Mouse (Mus musculus) inflammation-experienced regulatory T-cells, adult 6 months (primary cell): ENCODE measurements around the gene Ier5. TPM values are rescaled to one million over a fixed set of nuclear protein-coding genes. Genes with fewer than 3 reads are reported as not detected.

Experiments used
- ATAC-seq: one replicate; pipeline ENCODE4 v1.8.0; 2017
- polyA plus RNA-seq, 3 experiments: library from polyadenylated mRNA; unstranded; fragments of 100-300 nt; shearing (Covaris generic); gene quantifications; one replicate each; pipeline ENCODE4 v1.2.1; 2017

The Ier5 gene
- polyA plus RNA-seq = 10 to 100 TPM in 1 of 3 experiments, 1 to 10 TPM in 2; 6.6 to 12.8 (median 7.5) TPM

- peak; percentile 81 for ATAC-seq
Observed at GRCm38 (mm10) chr1:155099280-155099848, at the start of gene Ier5. Gene Ier5 (minus strand): TSS chr1:155099636.

GRCm38 (mm10) chr1:155147228-155147627 is 47.8 kb upstream of the Ier5 start:
- no peak for ATAC-seq

DNA sequence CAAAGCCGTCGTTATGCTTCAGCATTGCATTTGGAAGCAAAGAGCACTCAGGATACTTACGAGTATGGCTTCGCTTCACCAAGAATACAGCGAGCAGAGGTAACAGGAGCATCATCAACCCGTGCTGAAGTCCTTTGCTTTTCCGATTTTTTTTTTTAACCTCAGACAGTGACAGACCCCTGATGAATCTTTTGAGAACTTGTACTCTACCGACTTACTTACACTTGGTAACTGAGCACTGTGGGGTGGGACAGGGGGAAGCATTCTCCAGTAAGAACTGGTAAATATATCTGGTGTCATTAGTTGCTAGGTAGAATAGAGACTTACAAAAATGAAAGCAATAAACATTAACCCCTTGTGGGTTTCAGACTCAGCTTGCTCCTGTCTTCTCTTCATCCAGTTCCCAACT is 47.1 kb upstream of the Ier5 start, which contains the start of gene Mr1:
Gene Mr1, minus strand, starts transcription at position 243 of the 409 bp plus-strand sequence.
- peak; percentile 98 for ATAC-seq

DNA sequence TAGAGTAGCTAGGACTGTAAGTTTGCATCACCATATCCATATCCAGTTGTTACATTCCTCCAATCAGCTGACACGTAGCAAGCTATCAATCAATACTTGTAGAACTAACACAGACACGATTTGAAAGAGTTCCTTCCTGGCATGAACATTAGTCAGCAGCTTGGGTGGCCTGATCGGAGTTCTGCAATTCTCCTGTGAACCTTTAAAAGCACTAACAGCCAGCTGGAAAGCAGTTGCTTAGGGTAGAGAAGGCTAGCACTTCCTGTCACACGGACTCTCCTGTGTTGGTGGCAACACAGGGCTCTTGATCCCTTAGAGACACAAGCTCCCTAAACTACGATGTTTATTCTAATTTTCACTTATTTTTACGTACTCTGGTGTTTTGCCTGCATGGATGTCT is 46.2 kb upstream of the Ier5 start:
- peak; percentile 71 for ATAC-seq

- ATAC-seq = peak; percentile 94
Observed at GRCm38 (mm10) chr1:155140076-155140475, 40.6 kb upstream of the Ier5 start.

DNA sequence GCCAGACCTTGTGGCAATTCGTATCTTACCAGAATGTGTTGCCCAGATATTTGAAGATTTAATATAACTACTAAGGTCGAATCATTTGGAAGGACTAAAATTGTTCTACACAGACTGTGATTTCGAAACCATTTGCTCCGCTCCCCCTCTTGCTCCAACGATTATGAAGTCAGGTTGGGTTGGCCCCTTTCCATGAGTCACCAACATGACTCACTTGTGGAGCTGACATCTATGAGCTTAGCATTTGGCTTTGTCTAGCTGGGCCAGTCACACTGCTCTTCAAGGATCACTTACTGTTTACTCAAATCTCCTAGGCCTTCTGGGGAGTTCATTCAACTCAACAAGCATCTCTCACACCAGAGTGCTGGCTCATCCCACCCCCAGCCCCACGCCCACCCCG is 39.4 kb upstream of the Ier5 start:
- ATAC-seq = peak; percentile 55

- ATAC-seq = no peak
Observed at GRCm38 (mm10) chr1:155134866-155135265, 35.4 kb upstream of the Ier5 start.

GRCm38 (mm10) chr1:155127429-155127934 is 28.0 kb upstream of the Ier5 start:
- no peak for ATAC-seq

- ATAC-seq = no peak
Observed at GRCm38 (mm10) chr1:155126716-155127115, 27.3 kb upstream of the Ier5 start.

- ATAC-seq = no peak
Observed at GRCm38 (mm10) chr1:155124397-155124796, 25.0 kb upstream of the Ier5 start.

GRCm38 (mm10) chr1:155121977-155122939 is 22.8 kb upstream of the Ier5 start:
- peak; percentile 73 for ATAC-seq

DNA sequence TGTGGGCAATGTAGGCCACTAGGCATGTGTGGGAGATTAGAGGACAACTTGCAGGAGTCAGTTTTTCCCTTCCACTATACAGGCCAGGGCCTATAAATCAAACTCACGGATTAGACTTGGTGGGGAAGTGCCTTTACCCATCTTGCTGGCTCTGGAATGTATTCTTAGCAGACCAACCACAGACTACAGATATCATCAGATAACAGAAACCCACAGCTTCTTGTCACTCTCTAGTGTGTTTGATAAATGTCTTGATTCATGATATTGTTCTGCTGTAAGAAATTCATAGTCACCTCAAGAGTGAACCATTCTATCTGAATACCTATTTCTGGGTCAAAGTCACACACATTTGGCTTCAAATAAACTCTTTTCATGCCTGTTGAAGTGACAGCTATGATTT is 20.3 kb upstream of the Ier5 start:
- ATAC-seq = no peak

DNA sequence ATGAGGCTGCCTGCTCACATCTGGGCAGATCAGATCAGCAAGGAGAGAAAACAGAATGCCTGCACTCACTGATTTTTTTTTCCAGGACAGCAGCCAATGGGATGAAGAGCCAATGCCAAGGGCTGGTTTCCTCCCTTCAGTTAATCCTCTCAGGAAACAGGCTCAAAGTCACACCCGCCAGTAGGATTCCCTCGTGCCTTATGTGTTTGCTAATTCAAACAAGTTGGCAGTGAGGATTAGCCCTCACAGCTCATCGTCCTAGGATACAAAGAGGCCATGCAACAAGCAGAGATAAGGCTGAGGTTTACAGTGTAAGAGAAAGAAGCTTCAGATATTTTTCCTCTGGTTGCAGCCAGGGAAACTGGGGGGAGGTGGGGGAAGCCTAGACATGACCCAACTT is 14.5 kb upstream of the Ier5 start:
- no peak for ATAC-seq

GRCm38 (mm10) chr1:155112875-155113274 is 13.4 kb upstream of the Ier5 start:
- ATAC-seq = no peak

GRCm38 (mm10) chr1:155112118-155112517 is 12.7 kb upstream of the Ier5 start:
- no peak for ATAC-seq

- no peak for ATAC-seq
Observed at GRCm38 (mm10) chr1:155111491-155111890, 12.1 kb upstream of the Ier5 start.

DNA sequence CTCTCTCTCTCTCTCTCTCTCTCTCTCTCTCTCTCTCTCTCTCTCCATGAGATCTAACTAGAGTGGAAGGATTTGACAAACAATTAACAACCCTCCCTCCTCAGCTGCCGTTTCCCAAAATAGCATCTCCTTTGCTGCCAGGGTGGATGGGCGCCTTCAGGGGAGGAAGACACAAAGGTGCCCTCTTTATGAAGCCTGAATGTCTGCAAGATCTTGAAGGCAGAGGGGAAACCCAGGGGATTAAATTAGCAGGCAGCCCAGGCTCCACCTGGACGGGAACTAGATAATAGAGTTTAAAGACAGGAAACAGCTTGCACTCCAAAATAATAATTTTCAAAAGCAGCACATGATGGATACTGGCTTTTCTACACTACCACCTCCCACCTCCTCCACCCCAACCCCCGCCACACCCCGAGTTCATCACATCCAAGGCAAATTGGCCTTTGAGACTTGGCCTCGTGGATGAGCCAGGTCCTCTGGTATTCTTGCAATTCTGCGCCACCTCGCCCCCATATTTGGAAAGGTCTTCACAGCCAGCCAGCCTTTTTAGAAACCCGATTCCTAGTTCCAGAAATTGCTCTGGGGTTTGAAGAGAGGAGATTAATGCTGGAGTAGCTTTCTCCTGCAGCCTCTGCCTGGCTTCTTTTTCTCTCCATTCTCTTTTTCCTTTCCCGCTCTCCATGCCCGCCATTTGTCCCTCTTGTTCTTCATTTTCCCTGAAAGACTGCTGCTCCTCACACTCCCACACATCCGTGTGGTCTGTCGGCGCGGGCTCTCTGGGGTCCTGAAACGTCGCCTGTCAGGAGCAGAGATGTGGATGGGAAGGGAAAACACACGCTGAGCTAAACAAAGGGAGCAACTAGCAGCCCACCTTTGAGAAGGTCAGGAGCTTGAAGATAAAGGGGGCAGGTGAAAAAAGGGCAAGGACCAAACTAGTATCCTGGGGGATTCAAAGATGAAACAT is 10.2 kb upstream of the Ier5 start:
- ATAC-seq = no peak

DNA sequence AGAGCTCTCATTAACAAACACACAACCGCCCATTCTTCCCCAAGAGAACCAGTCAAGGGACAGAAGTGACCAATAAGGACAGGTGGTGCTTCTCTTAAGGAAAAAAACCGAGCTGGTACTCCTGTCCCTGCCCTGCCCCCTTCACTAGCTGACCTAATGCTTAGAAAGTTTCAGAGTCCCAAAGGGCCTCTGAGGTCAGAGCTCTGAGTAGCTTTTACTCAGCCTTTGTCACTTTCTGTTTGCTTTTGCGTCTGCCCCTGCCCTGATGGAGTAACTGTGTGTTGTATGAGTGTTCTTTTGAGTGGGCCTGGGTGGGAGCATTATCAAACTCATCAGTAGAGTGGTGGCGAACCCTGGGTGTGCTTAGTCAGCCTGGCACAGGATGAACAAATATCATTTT is 9.0 kb upstream of the Ier5 start:
- peak; percentile 68 for ATAC-seq

GRCm38 (mm10) chr1:155107843-155108242 is 8.4 kb upstream of the Ier5 start:
- ATAC-seq = peak; percentile 60

DNA sequence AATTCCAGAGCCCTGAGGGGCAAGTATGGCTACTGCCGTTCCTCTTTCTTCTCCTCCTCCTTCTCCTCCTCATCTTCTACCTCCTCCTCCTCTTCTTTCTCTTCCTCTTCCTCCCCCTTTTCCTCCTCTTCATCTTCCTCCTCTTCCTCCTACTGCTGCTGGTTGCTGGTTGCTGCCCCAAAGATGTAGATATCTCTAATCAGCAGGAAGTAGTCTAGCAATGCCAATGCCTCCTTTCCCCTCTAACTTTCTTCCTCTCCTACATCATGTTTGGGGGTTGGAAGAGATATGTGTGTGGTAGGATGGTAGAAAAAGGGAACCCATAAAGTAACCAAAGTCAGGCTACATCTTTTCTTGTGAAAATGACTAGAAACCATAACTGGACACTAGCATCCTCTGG is 6.9 kb upstream of the Ier5 start:
- no peak for ATAC-seq

DNA sequence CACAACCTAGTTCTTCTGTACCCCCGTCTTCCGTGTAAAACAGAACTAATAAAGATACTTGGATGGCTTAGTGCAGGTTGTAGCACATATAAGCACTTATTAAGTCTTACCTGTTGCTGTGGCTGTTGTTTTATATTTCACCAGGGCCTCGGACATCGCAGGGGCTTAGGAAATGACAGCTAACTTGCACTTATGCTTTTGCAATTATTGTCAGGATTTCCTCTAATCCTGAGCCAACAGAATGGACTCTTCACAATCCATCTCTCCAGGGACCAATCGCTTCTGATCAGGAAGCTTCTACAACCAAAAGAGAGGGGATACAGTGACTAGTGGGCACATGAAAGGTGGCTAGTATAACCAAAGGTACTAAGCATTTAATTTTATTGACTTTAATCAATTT is 4.6 kb upstream of the Ier5 start:
- no peak for ATAC-seq

GRCm38 (mm10) chr1:155102631-155103030 is 3.2 kb upstream of the Ier5 start:
- ATAC-seq = no peak
